ENCODE assay signal across 13 mouse cellular contexts in genomic region chr14:100864164-100864563, GRCm38 (mm10).
DNase-seq lines count a peak whose midpoint lies in the region.
"Had no signal": no experiment of that assay in that cellular context is flagged by ENCODE, and none has a peak within 500 bp of the region (broad histone marks: within the 10 kb centered on the region; RNA-seq: fewer than 3 reads in every experiment).

No protein-coding gene starts in this region.

- DNase-seq in frontal cortex, adult 2 months (ENCODE audit: extremely low spot score in 1 of 2, low spot score in 1 of 2), result peak; percentile 21 to 47
- DNase-seq in frontal cortex, postnatal 25 days (ENCODE audit: low spot score in 2 of 2), result no peak
- DNase-seq in layer of hippocampus, adult 9-11 months, result peak; percentile 10
- no peak for DNase-seq in layer of hippocampus, postnatal 36 days
- peak; percentile 21 for DNase-seq in right cerebral cortex, adult 18-20 months
- no peak for DNase-seq in right cerebral cortex, postnatal 25 days
- DNase-seq in retina, postnatal 1 day, result no peak
- DNase-seq: adrenal gland, postnatal 10 days; cerebellum, adult 11-12 months; cerebellum, adult 9-10 months; cerebellum, postnatal 25 days; gastrocnemius, adult 2 months; gastrocnemius, postnatal 25 days had no signal

Comparison
In these comparisons a context has a peak if more than half of its experiments do, and no peak if none do; other contexts are left out.
1. DNase-seq: peak in frontal cortex, adult 2 months (2 of 2), layer of hippocampus, adult 9-11 months (single experiment) and right cerebral cortex, adult 18-20 months (single experiment); none in frontal cortex, postnatal 25 days (0 of 2), layer of hippocampus, postnatal 36 days (0 of 2), right cerebral cortex, postnatal 25 days (single experiment) and retina, postnatal 1 day (single experiment).